Mouse (Mus musculus) retina, postnatal 1 day (tissue): ENCODE measurements around the gene Tbr1.

ENCODE experiments used
- DNase-seq: peaks from one replicate; pipeline ENCODE4 v3.0.0-alpha.2; 2012

The Tbr1 gene

DNA sequence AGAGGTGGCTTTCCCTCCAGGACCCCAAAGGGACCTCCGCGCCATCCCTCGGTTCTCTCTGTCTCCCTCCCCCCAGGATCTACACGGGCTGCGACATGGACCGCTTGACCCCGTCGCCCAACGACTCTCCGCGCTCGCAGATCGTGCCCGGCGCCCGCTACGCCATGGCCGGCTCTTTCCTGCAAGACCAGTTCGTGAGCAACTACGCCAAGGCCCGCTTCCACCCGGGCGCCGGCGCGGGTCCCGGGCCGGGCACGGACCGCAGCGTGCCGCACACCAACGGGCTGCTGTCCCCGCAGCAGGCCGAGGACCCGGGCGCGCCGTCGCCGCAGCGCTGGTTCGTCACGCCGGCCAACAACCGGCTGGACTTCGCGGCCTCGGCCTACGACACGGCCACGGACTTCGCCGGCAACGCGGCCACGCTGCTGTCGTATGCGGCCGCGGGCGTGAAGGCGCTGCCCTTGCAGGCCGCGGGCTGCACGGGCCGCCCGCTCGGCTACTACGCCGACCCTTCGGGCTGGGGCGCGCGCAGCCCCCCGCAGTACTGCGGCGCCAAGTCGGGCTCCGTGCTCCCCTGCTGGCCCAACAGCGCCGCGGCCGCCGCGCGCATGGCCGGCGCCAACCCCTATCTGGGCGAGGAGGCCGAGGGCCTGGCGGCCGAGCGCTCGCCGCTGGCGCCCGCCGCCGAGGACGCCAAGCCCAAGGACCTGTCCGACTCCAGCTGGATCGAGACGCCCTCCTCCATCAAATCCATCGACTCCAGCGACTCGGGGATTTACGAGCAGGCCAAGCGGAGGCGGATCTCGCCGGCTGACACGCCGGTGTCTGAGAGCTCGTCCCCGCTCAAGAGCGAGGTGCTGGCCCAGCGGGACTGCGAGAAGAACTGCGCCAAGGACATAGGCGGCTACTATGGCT is 9.0 kb downstream of the Tbr1 start:
- DNase-seq: peak; percentile 79

DNA sequence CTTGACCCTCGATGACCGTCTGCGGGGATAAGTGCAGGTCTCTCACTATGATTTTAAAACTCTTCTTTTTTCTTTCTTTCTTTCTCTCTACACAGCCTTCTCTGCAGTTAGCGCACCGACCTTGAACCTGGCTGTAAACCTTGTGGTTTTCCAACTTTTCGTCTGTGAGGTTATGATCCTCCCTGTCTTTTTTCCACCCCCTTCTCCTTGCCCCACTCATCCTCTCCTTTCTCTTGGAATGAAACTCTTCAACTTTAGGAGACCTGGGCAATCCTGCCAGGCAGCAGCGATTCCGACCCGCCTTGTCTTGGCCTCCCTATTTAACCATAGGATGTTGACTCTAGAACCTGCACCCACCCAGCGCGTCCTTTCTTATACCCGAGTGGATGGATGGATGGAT is 9.8 kb downstream of the Tbr1 start:
- peak; percentile 27 for DNase-seq

GRCm38 (mm10) chr2:61813106-61813505 is 10.4 kb downstream of the Tbr1 start:
- peak; percentile 32 for DNase-seq

GRCm38 (mm10) chr2:61813521-61813920 is 10.8 kb downstream of the Tbr1 start:
- no peak for DNase-seq

DNA sequence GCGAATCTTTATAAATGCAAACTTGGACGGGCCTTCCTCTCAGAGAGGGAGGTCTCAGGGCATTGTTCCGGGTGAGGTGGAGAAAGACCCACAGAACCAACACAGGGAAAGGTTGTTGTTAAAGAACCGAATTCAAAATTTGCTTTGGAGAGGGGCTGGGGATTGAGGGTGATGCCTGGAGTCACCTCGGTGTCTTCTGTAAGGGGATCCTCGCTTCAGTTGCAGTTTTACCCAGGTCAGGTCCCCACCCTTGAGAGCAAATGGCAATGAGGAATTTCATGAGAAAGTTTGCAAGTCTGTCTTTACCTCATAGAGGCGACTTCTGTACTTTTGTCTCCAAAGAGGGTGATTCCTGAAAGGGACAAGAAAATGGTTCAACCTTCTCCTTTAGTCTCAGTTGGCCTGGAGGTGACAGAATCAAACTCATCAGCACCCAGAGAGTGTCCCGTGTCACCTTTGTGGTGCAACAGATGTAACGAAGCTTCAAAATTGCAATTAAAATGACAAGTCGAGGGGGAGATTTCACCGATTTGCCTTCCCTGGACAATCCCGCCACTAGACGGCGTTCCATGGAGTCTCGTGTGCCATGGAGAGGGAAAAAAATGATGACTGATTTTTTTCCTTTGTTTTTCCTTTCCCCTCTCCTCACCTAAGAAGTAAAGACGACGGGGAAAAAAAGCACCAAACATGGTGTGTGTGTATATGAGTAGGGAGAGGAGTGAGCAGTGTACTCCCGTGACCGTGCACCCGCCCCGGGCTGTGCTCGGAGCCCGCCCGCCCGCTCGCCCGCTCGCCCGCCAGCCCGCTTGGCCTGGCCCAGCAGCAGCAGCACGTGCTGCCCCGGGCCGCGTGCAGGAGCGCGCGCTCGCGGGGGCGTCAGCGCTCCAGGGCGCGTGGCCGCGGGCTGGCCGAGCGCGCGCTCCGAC is 12.1 kb downstream of the Tbr1 start:
- DNase-seq: peak; percentile 81

DNA sequence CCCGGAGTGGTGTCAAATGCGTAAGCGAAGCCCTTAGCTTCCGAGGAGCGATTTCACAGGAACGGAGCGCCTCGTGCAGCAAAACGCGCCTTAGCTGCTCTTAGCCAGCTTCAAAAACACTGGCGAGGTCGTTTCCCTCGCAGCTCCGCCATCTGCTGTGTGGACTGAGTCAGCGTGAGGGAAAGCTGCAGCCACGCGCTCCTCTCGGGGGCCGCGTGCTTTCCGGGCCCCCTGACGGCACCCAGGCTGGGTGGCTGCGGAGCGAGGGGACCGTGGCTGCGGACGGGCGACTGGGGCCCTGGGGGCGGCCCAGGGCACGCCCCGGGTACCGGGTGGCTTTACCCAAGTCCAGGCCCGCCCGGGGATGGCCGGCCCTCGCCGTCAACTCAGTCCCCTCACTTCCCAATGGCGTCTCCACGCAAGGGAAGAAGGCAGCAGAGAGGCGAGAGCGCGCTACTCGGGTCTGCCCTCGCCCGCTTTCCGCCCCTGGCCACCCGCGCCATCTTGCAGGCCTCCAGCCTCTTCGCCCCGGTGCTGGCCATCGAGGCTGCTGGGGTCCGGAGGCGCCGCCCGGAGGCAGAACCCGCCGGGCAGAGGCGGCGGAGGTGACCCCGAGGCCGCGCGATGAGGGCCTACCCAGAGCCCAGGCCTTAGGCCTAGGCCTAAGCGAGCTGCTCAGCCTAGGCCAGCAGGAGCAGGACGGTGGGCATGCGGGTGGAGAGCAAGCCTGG is 13.0 kb downstream of the Tbr1 start:
- DNase-seq: peak; percentile 86

DNA sequence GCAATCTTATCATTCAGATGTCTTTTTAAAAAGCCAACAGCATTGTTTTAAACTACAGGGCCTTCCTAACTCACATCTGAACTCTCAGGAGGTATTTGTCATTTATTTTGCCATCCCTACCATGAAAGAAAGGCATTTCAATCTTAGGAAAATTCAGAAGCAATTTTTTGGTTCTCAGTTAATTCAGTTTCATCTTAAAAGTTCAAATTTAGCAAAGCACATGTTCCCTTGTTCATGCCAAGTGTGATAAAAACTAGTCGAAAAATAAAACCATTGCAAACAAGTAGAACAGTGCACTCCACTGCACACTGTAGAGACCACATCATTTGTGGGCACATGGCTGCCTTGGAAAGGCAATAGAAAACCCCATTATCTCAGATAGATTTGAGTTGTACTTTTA is 15.5 kb downstream of the Tbr1 start:
- no peak for DNase-seq

GRCm38 (mm10) chr2:61820203-61820602 is 17.5 kb downstream of the Tbr1 start:
- DNase-seq: no peak

GRCm38 (mm10) chr2:61823426-61824140 is 20.9 kb downstream of the Tbr1 start:
- DNase-seq: no peak

DNA sequence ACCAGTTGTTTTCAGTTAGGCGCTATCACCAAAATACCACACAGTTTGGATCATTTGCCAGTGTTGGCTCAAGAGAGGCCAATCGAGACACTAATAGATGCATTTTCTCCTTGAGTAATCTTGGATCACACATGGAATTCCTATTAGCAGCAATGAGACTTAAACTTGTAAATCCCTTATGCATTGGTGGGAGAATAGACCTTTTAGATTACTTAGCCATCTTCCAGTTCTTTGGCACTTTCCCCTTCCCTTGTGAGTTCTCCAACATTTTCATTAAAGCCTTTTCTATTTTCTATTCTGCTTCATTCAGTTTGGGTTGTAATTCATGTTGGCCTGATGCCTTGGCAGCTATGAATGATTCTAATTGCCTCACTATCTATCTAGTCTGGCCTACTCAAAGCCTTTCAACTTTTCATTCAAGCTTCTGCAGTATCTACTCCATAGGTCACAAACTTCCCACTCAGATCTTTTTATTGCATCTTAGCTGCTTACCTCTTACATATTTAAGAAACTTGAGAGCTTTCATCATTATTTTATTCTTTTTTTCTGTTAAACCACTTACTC is 34.6 kb downstream of the Tbr1 start:
- DNase-seq: no peak
